Mouse (Mus musculus): ENCODE measurements around the gene Kndc1. TPM values are rescaled to one million over a fixed set of nuclear protein-coding genes. Genes with fewer than 3 reads are reported as not detected.

Kndc1 gene
- polyA plus RNA-seq, 1 experiment = 5.4 TPM

GRCm38 (mm10) chr7:139937810-139938209, 43.3 kb downstream of the Kndc1 start:
- no peaks in the 10 kb centered on the region for H3K9me3 ChIP-seq (replicated peaks; ENCODE audit: control insufficient read depth, insufficient read depth, low read length, poor library complexity, severe bottlenecking)
- H3K36me3 ChIP-seq (ENCODE audit: control insufficient read depth, insufficient read depth, low read length, poor library complexity, severe bottlenecking) = no peaks in the 10 kb centered on the region
- no peaks in the 10 kb centered on the region for H3K27me3 ChIP-seq (ENCODE audit: control insufficient read depth, insufficient read depth, low read length, poor library complexity, severe bottlenecking)
- H3K27ac ChIP-seq (ENCODE audit: insufficient read depth, low read length) = peak overlapping the region; percentile 67
- peak overlapping the region; percentile 70 for H3K4me3 ChIP-seq (ENCODE audit: low read depth, low read length)
- TF ChIP-seq POLR2A (IDR thresholded peaks at IDR 0.05; ENCODE audit: insufficient read depth, low read length) (no peak), CTCF (IDR thresholded peaks at IDR 0.05; ENCODE audit: low read depth, low read length) (no peak), EP300 (IDR thresholded peaks at IDR 0.05; ENCODE audit: insufficient read depth, low read depth, low read length) (peak; percentile 88)
- no peak overlapping the region for H3K9ac ChIP-seq (ENCODE audit: low read depth, poor library complexity, severe bottlenecking)
- peaks cover 5% of the 10 kb centered on the region for H3K4me1 ChIP-seq (ENCODE audit: control insufficient read depth, insufficient read depth, low read length)

DNA sequence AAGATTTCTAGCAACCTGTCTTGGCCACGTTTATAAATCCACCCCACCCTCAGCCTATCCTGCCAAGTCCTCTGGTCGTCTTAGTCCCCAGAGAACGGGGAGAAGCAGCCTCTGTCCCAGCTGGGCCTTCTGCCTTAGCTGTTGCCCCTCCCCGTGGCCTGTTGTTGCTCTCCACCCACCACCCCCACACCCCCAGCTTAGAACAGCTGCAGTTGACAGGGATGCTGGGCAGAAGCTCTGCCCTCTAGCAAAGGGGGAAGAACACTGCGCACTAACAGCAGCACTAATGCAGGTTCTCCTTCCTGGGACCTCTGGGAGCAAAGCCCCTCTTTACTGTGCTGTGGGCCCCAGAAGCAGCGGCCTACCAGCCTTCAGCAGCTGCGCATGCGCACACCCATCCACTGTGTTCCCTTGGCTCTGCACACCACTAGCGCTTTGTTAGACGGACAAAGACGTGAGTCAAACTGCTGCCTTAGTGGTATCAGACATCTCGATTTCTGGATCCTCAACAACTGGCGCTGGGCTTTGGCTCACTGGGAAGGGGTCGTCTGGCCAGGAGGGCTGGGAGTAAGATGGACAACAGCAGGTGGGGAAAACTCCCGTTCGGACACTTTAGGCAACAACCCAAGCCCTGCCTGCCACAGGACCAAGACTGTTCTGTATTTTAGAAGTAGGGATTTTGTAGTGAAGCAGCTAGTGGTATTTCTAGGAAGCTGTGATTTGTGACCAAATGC, 46.1 kb downstream of the Kndc1 start:
- Histone ChIP-seq H3K27ac (ENCODE audit: insufficient read depth, low read length) (peak overlapping the region; percentile 77), H3K9me3 (replicated peaks; ENCODE audit: control insufficient read depth, insufficient read depth, low read length, poor library complexity, severe bottlenecking) (no peaks in the 10 kb centered on the region), H3K4me1 (ENCODE audit: control insufficient read depth, insufficient read depth, low read length) (peaks cover 5% of the 10 kb centered on the region), H3K27me3 (ENCODE audit: control insufficient read depth, insufficient read depth, low read length, poor library complexity, severe bottlenecking) (no peaks in the 10 kb centered on the region), H3K9ac (ENCODE audit: low read depth, poor library complexity, severe bottlenecking) (peak overlapping the region; percentile 25; the same call in 1 of the 2 replicates), H3K4me3 (ENCODE audit: low read depth, low read length) (peak overlapping the region; percentile 19), H3K36me3 (ENCODE audit: control insufficient read depth, insufficient read depth, low read length, poor library complexity, severe bottlenecking) (peaks cover 8% of the 10 kb centered on the region)
- no peak for TF ChIP-seq CTCF (IDR thresholded peaks at IDR 0.05; ENCODE audit: low read depth, low read length)
- TF ChIP-seq POLR2A (IDR thresholded peaks at IDR 0.05; ENCODE audit: insufficient read depth, low read length) = peak; percentile 29
- TF ChIP-seq EP300 (IDR thresholded peaks at IDR 0.05; ENCODE audit: insufficient read depth, low read depth, low read length) = peak; percentile 70

DNA sequence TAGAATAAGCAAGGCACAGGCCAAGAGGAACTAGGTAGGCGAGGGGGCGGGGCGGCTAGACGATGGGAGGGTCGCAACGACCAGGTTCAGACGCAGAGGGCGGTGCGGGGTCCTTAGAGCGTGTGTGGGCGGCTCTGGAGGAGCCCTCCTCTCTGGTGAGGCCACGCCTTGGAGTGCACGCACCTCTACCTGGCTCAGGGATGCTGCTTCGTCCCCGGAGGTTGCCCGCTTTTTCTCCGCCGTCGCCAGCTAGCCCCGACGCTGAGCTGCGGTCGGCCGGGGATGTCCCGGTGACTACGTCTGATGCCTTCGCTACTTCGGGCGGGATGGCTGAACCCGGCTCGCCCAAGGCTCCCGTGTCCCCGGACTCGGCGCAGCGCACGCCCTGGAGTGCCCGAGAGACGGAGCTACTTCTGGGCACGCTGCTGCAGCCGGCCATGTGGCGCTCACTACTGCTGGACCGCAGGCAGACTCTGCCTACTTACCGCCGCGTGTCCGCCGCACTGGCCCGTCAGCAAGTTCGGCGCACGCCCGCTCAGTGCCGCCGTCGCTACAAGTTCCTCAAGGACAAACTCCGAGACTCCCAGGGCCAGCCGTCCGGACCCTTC, 49.3 kb downstream of the Kndc1 start, which contains the start of gene Utf1:
TSS of gene Utf1 (plus strand) at position 116 of the 608 bp plus-strand sequence.
- Histone ChIP-seq H3K27ac (ENCODE audit: insufficient read depth, low read length) (peak within 1 kb of the TSS; percentile 90), H3K36me3 (ENCODE audit: control insufficient read depth, insufficient read depth, low read length, poor library complexity, severe bottlenecking) (peaks cover 14% of the 10 kb centered on the region), H3K4me3 (ENCODE audit: low read depth, low read length) (peak within 1 kb of the TSS; percentile 82), H3K9ac (ENCODE audit: low read depth, poor library complexity, severe bottlenecking) (peak within 1 kb of the TSS; percentile 87), H3K9me3 (replicated peaks; ENCODE audit: control insufficient read depth, insufficient read depth, low read length, poor library complexity, severe bottlenecking) (no peaks in the 10 kb centered on the region), H3K27me3 (ENCODE audit: control insufficient read depth, insufficient read depth, low read length, poor library complexity, severe bottlenecking) (no peaks in the 10 kb centered on the region), H3K4me1 (ENCODE audit: control insufficient read depth, insufficient read depth, low read length) (peaks cover 6% of the 10 kb centered on the region)
- TF ChIP-seq POLR2A (IDR thresholded peaks at IDR 0.05; ENCODE audit: insufficient read depth, low read length) = peak; percentile 97
- TF ChIP-seq EP300 (IDR thresholded peaks at IDR 0.05; ENCODE audit: insufficient read depth, low read depth, low read length) = peak; percentile 62; the same call in 1 of the 2 replicates
- no peak for TF ChIP-seq CTCF (IDR thresholded peaks at IDR 0.05; ENCODE audit: low read depth, low read length)

DNA sequence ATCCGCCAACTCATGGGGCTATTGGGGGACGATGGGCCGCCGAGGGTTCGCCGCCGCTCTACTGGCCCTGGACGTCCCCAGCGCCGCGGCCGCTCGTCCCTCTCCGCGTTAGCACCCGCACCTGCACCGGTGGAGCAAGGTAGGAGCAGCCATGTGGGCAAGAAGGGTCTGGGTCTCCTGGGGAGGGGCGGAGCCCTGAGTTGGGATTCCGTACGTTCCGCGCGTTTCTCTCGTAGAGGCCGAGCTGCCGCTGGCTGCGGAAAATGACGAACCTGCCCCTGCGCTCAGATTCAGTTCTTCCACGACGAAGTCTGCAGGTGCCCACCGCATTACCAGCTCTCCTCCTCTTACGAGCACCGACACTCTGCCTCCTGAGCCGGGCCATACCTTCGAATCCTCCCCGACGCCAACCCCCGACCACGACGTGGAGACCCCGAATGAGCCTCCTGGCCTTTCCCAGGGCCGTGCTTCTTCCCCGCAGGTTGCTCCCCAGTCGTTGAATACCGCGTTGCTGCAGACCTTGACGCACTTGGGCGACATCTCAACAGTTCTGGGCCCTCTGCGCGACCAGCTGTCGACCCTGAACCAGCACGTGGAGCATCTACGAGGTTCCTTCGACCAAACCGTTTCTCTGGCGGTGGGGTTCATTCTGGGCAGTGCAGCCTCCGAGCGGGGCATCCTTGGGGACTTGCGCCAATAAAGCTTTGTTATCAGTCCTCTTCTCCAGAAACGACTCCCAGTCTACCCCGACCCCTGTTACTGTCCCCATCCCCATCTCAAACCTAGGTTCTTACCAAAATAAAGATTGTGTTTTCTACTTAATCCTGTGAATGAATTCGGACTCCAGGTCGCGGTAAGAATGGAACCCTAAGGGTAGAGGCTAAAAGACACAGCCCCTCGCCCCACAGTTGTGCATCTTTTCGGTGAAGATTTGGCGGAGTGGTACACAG, 50.1 kb downstream of the Kndc1 start:
- Histone ChIP-seq H3K9ac (ENCODE audit: low read depth, poor library complexity, severe bottlenecking) (peak overlapping the region; percentile 87), H3K4me3 (ENCODE audit: low read depth, low read length) (peak overlapping the region; percentile 82), H3K27me3 (ENCODE audit: control insufficient read depth, insufficient read depth, low read length, poor library complexity, severe bottlenecking) (no peaks in the 10 kb centered on the region), H3K4me1 (ENCODE audit: control insufficient read depth, insufficient read depth, low read length) (peaks cover 5% of the 10 kb centered on the region), H3K27ac (ENCODE audit: insufficient read depth, low read length) (peak overlapping the region; percentile 90), H3K36me3 (ENCODE audit: control insufficient read depth, insufficient read depth, low read length, poor library complexity, severe bottlenecking) (peaks cover 14% of the 10 kb centered on the region), H3K9me3 (replicated peaks; ENCODE audit: control insufficient read depth, insufficient read depth, low read length, poor library complexity, severe bottlenecking) (no peaks in the 10 kb centered on the region)
- TF ChIP-seq CTCF (IDR thresholded peaks at IDR 0.05; ENCODE audit: low read depth, low read length) = no peak
- TF ChIP-seq EP300 (IDR thresholded peaks at IDR 0.05; ENCODE audit: insufficient read depth, low read depth, low read length) = no peak
- no peak for TF ChIP-seq POLR2A (IDR thresholded peaks at IDR 0.05; ENCODE audit: insufficient read depth, low read length)

- Histone ChIP-seq H3K9me3 (replicated peaks; ENCODE audit: control insufficient read depth, insufficient read depth, low read length, poor library complexity, severe bottlenecking) (no peaks in the 10 kb centered on the region), H3K4me1 (ENCODE audit: control insufficient read depth, insufficient read depth, low read length) (peaks cover 5% of the 10 kb centered on the region), H3K27ac (ENCODE audit: insufficient read depth, low read length) (peak overlapping the region; percentile 98), H3K9ac (ENCODE audit: low read depth, poor library complexity, severe bottlenecking) (peak overlapping the region; percentile 87), H3K36me3 (ENCODE audit: control insufficient read depth, insufficient read depth, low read length, poor library complexity, severe bottlenecking) (peaks cover 14% of the 10 kb centered on the region), H3K4me3 (ENCODE audit: low read depth, low read length) (peak overlapping the region; percentile 82), H3K27me3 (ENCODE audit: control insufficient read depth, insufficient read depth, low read length, poor library complexity, severe bottlenecking) (no peaks in the 10 kb centered on the region)
- TF ChIP-seq EP300 (IDR thresholded peaks at IDR 0.05; ENCODE audit: insufficient read depth, low read depth, low read length) (peak; percentile 99), POLR2A (IDR thresholded peaks at IDR 0.05; ENCODE audit: insufficient read depth, low read length) (no peak)
Measured at GRCm38 (mm10) chr7:139945516-139945915, 51.0 kb downstream of the Kndc1 start.

All from ES-Bruce4 (cell line).